Mouse (Mus musculus) adrenal gland, postnatal 36 days (tissue): Measurements from ENCODE around the gene Ccar1. TPM values are rescaled to one million over a fixed set of nuclear protein-coding genes. Genes with fewer than 3 reads are reported as not detected.
"Not testable (repeated sequence)": the region's sequence is repeated elsewhere in the genome, so short reads cannot be mapped to it uniquely, and the experiment has no call there.

Experiments
- DNase-seq, 2 experiments: peaks; one replicate each; pipeline ENCODE4 v3.0.0; 2021; ENCODE audit warnings: mixed read lengths in 1 of 2
- total RNA-seq, 2 experiments: library from RNA; stranded (reverse); gene quantifications; 2 replicates each; pipeline ENCODE4 v1.2.3; 2021

Ccar1 gene
- total RNA-seq, 2 experiments from 2014 or later = 56.2 to 74.1 TPM

DNA sequence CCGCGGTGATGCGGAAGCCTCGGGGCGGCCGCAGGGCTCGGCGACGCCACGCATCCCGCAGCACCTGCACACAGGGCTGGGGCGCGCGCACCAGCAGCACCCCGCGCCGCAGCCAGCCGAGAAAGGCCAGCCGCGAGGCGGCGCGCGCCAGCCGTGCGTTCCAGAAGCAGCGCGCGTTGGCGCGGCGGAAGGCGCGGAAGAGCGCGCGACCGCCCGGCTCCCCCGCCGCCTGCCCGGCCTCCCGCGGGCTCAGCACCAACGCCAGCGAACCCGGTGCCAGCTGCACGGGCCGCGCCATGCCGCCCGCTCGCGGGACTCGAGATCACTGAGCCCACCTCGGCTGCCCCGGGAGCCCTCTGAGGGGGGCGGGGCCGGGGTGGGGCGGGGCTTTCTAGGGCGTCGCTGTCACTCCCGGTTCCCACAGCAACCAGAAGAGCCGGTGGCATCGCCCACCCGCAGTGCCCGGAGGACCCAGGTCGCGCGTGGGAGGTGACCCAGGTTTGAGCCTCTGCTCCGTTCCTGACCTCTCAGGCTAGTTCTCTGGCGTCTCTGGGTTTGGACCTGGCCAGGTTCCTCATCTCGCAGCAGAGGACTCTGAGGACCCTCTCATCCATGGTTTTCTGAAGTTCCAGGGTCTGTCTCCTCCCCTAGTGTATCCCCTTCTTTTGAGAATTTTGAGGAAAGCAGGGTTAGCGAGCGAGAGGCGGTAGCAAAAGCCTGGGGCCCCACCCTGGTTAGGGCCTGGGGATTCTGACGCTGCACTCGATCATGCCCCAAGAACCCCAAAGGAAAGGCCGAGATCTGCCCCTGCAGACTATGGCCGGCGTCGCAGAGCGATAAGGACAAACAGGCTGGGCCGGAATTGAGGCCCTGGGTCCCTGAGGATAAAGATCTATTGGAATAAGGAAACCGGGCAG lies 66.1 kb downstream of the Ccar1 start, which contains the start of gene Stox1:
Stox1 (minus strand) TSS at position 358 of the 917 bp plus-strand sequence.
- DNase-seq = peak; percentile 70 to 77

DNA sequence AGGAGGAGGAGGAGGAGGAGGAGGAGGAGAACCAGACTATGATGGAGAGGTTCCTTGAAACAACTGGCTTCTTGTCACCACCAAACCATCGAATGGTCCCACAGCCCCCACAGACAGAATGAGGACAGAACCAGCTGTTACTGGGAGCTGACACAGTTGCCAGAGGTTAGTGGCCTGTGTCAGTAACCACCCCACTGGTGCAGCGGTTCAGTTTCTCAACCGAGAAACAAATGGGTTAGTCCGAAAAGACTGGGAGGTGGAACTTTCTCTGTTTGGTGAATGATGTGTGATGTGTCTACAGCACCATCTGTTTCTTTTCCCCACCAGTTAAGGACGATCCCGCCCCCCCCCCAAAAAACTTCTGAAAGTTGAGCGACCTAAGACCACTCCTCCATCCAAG lies 67.2 kb downstream of the Ccar1 start:
- no peak for DNase-seq

DNA sequence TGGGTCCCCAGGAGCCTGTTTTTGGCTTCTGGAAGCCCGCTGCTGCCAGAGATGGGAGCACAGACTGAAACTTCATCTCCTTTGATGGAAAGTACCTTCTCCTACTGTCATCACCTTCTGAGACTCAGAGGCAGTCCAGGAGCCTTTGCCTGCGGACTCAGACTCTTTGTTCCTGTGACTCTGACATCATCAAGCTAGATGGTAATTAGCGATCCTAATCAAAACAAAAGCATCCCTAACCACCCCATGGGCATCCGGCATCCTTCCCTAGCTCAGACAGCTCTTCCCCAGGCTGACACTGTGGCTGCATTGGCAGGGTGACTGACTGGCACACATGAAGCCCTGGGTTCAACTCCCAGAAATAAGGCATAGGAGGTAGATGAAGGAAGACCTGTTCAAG lies 69.4 kb downstream of the Ccar1 start:
- DNase-seq = no peak

DNA sequence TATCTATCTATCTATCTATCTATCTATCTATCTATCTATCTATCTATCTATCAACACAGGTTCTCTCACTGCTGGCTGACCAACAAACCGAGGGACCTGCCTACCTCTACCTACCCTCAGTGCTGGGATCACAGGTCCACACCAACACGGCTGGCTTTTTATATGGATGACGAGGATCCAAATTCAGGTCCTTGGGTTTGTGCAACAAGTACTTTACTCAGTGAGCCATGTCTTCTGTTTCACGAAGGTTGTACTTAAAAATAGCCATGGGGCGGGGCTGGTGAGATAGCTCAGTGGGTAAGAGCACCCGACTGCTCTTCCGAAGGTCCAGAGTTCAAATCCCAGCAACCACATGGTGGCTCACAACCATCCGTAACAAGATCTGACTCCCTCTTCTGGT lies 71.5 kb downstream of the Ccar1 start:
- not testable (repeated sequence) for DNase-seq

DNA sequence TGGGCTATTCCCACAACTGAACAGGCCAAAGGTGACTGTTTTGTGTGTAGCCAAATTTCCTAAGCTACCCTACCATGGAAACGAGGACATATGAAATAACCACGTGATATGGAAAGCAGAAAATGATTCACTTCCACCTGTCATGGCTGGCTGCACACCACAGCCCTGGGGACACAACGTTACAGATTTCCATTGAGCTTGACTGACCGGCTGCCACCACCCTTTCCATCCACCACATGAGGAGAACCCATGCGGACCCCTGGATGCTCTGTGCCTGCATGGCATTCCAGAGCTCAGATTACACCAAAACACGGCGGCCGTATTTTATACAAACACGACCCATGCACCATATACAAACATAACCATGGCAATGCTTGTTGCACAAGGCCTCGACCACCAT lies 78.6 kb downstream of the Ccar1 start:
- DNase-seq = no peak

DNA sequence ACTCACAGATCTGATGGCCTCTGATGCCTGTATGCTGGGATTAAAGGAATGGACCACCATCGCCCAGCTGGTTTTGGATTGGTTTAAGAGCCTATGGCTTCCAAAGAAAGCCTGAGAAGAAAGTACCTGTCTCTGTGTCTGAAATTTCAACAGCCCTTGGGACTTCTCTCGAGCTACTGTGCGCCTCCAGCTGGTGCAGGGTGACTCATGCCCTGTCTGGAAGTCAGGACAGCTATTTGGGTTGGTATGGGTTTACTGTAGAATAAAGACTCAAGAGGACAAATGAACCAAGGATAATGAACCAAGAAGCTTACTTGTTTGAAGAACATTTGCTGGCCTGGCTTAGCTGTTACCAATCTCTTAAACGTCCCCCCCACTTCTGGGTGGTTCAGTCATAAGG lies 88.5 kb downstream of the Ccar1 start:
- no peak for DNase-seq

DNA sequence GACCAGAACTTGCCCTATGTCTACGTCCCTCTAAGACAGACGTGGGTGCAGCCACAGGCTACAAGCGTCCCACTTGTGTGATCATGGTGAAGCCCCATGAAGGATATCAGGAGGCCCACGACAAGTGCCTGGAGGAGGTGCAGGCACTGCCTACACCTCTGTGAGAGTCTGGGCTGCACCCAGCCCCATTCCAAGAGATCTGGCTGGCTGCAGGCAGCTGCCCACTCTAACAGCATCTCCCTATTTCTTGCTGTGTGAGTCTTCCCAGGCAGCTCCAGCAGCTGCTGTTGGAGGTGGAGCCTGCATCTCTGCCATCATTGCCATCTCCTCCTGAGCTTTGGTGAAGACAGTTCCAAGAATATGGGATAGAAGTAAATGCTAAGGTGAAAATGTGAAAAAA lies 89.7 kb downstream of the Ccar1 start:
- no peak for DNase-seq

Other genes starting within 250 kb of the Ccar1 start
- 10 to 100 TPM; 54.4 to 56.1 TPM for gene Kif1bp, start 213.8 kb downstream of the Ccar1 start, total RNA-seq
- gene Ddx21, start 190.0 kb downstream of the Ccar1 start, total RNA-seq = 10 to 100 TPM; 70.3 to 85.0 TPM
- gene Ddx50, start 141.1 kb downstream of the Ccar1 start, total RNA-seq = 100 to 1,000 TPM; 121 to 124 TPM
- gene Stox1, start 66.2 kb downstream of the Ccar1 start, total RNA-seq = under 1 TPM; 0.46 to 0.70 TPM
- gene Tet1, start 116.7 kb upstream of the Ccar1 start, total RNA-seq = 1 to 10 TPM; 2.1 to 4.7 TPM
- gene Slc25a16, start 128.3 kb upstream of the Ccar1 start, total RNA-seq = 10 to 100 TPM; 33.5 to 49.0 TPM
- 1 to 10 TPM; 1.2 to 1.7 TPM for gene Dna2, start 154.7 kb upstream of the Ccar1 start, total RNA-seq
- gene Rufy2, start 187.9 kb upstream of the Ccar1 start, total RNA-seq = 10 to 100 TPM; 13.2 to 18.8 TPM
- 10 to 100 TPM; 39.1 to 54.9 TPM for gene Hnrnph3, start 231.9 kb upstream of the Ccar1 start, total RNA-seq
- 1 to 10 TPM; 4.0 to 5.3 TPM for gene Pbld2, start 232.0 kb upstream of the Ccar1 start, total RNA-seq